Mouse (Mus musculus) heart, embryonic 10.5 days (tissue): ENCODE data around the gene Lcp1. TPM values are rescaled to one million over a fixed set of nuclear protein-coding genes. Genes with fewer than 3 reads are reported as not detected.

Source experiments
- DNase-seq: peaks from one replicate; pipeline ENCODE4 v3.0.0-alpha.2; 2017; ENCODE audit warnings: low spot score
- H3K27ac ChIP-seq: fragments of 300-500 bp; sonication (generic); 2 replicates; pipeline ENCODE4 v1.5.1; 2016; ENCODE audit warnings: mild to moderate bottlenecking
- H3K27me3 ChIP-seq: fragments of 300-500 bp; sonication (generic); 2 replicates; pipeline ENCODE4 v1.6.1; 2016; ENCODE audit warnings: mild to moderate bottlenecking; ENCODE audit not compliant: poor library complexity, insufficient read depth, severe bottlenecking
- H3K36me3 ChIP-seq: fragments of 300-500 bp; sonication (generic); 2 replicates; pipeline ENCODE4 v1.6.1; 2016; ENCODE audit warnings: mild to moderate bottlenecking, moderate library complexity
- H3K4me1 ChIP-seq: fragments of 300-500 bp; sonication (generic); 2 replicates; pipeline ENCODE4 v1.6.1; 2016; ENCODE audit warnings: mild to moderate bottlenecking
- H3K4me3 ChIP-seq: fragments of 300-500 bp; sonication (generic); 2 replicates; pipeline ENCODE4 v1.5.1; 2016; ENCODE audit warnings: mild to moderate bottlenecking, moderate library complexity
- H3K9me3 ChIP-seq: fragments of 300-500 bp; sonication (generic); 2 replicates; pipeline ENCODE4 v1.6.1; 2016; ENCODE audit warnings: mild to moderate bottlenecking, moderate library complexity
- WGBS: fragments of 180-500 bp; shearing (Covaris S2); methylation state at CpG from one replicate; pipeline ENCODE4 v1.1.7; 2016; 5-methylcytosine and 5-hydroxymethylcytosine counted together
- polyA plus RNA-seq: library from polyadenylated mRNA; unstranded; fragments of >200 nt; fragmentation: Nextera tagmentation; extraction: Ambion mirVana; gene quantifications from 2 replicates; pipeline ENCODE4 v1.2.1, GENCODE M21; 2016

Lcp1 gene
- polyA plus RNA-seq, 1 experiment from 2014 or later = 25.5 TPM

GRCm38 (mm10) chr14:75233070-75233469, 102.2 kb downstream of the Lcp1 start:
- H3K27me3 ChIP-seq = no peaks in the 10 kb centered on the region
- no peaks in the 10 kb centered on the region for H3K36me3 ChIP-seq
- H3K4me3 ChIP-seq = no peak overlapping the region
- H3K27ac ChIP-seq = no peak overlapping the region
- 85% methylated on average over 5 of the region's 5 CpGs for WGBS
- no peak for DNase-seq
- H3K4me1 ChIP-seq = no peaks in the 10 kb centered on the region
- H3K9me3 ChIP-seq = no peaks in the 10 kb centered on the region

- DNase-seq = no peak
- H3K36me3 ChIP-seq = no peaks in the 10 kb centered on the region
- H3K4me1 ChIP-seq = no peaks in the 10 kb centered on the region
- H3K27ac ChIP-seq = no peak overlapping the region
- 84% methylated on average over 8 of the region's 8 CpGs for WGBS
- no peaks in the 10 kb centered on the region for H3K27me3 ChIP-seq
- H3K4me3 ChIP-seq = no peak overlapping the region
- H3K9me3 ChIP-seq = no peaks in the 10 kb centered on the region
These were observed 104.7 kb downstream of the Lcp1 start for GRCm38 (mm10) chr14:75235552-75235951.

GRCm38 (mm10) chr14:75235955-75236635, 105.2 kb downstream of the Lcp1 start:
- Histone ChIP-seq H3K36me3 (no peaks in the 10 kb centered on the region), H3K9me3 (no peaks in the 10 kb centered on the region), H3K4me1 (no peaks in the 10 kb centered on the region), H3K27me3 (no peaks in the 10 kb centered on the region), H3K4me3 (no peak overlapping the region), H3K27ac (no peak overlapping the region)
- 65% methylated on average over 9 of the region's 9 CpGs for WGBS
- DNase-seq = no peak

GRCm38 (mm10) chr14:75236636-75237003, 105.7 kb downstream of the Lcp1 start:
- no peaks in the 10 kb centered on the region for H3K27me3 ChIP-seq
- H3K4me3 ChIP-seq = no peak overlapping the region
- no peak overlapping the region for H3K27ac ChIP-seq
- H3K36me3 ChIP-seq = no peaks in the 10 kb centered on the region
- no peaks in the 10 kb centered on the region for H3K4me1 ChIP-seq
- WGBS = 70% methylated on average over 4 of the region's 4 CpGs
- H3K9me3 ChIP-seq = no peaks in the 10 kb centered on the region
- DNase-seq = no peak

GRCm38 (mm10) chr14:75237096-75237495, 106.2 kb downstream of the Lcp1 start:
- H3K27ac ChIP-seq = no peak overlapping the region
- no peak overlapping the region for H3K4me3 ChIP-seq
- 85% methylated on average over 8 of the region's 8 CpGs for WGBS
- no peaks in the 10 kb centered on the region for H3K36me3 ChIP-seq
- H3K4me1 ChIP-seq = no peaks in the 10 kb centered on the region
- DNase-seq = no peak
- no peaks in the 10 kb centered on the region for H3K27me3 ChIP-seq
- no peaks in the 10 kb centered on the region for H3K9me3 ChIP-seq

- no peaks in the 10 kb centered on the region for H3K27me3 ChIP-seq
- no peaks in the 10 kb centered on the region for H3K36me3 ChIP-seq
- 66% methylated on average over 6 of the region's 6 CpGs for WGBS
- H3K9me3 ChIP-seq = no peaks in the 10 kb centered on the region
- no peak for DNase-seq
- H3K4me3 ChIP-seq = no peak overlapping the region
- H3K27ac ChIP-seq = no peak overlapping the region
- H3K4me1 ChIP-seq = no peaks in the 10 kb centered on the region
These were observed 107.3 kb downstream of the Lcp1 start for GRCm38 (mm10) chr14:75238054-75238692.

GRCm38 (mm10) chr14:75242087-75242486, 111.2 kb downstream of the Lcp1 start, which contains the start of gene Cpb2:
Gene Cpb2 (plus strand): TSS chr14:75242287.
- 84% methylated on average over 5 of the region's 5 CpGs for WGBS
- H3K4me1 ChIP-seq = no peaks in the 10 kb centered on the region
- no peaks in the 10 kb centered on the region for H3K9me3 ChIP-seq
- no peak within 1 kb of the TSS for H3K27ac ChIP-seq
- H3K27me3 ChIP-seq = no peaks in the 10 kb centered on the region
- no peak within 1 kb of the TSS for H3K4me3 ChIP-seq
- no peaks in the 10 kb centered on the region for H3K36me3 ChIP-seq
- no peak for DNase-seq

- Histone ChIP-seq H3K4me1 (no peaks in the 10 kb centered on the region), H3K27me3 (no peaks in the 10 kb centered on the region), H3K4me3 (no peak overlapping the region), H3K36me3 (no peaks in the 10 kb centered on the region), H3K27ac (no peak overlapping the region), H3K9me3 (no peaks in the 10 kb centered on the region)
- 81% methylated on average over 11 of the region's 11 CpGs for WGBS
- no peak for DNase-seq
These were observed 115.4 kb downstream of the Lcp1 start for GRCm38 (mm10) chr14:75246024-75247000.

- Histone ChIP-seq H3K27me3 (no peaks in the 10 kb centered on the region), H3K9me3 (no peaks in the 10 kb centered on the region), H3K36me3 (no peaks in the 10 kb centered on the region), H3K27ac (no peak overlapping the region), H3K4me1 (no peaks in the 10 kb centered on the region), H3K4me3 (no peak overlapping the region)
- WGBS = 81% methylated on average over 3 of the region's 3 CpGs
- DNase-seq = no peak
These were observed 119.5 kb downstream of the Lcp1 start for GRCm38 (mm10) chr14:75250432-75250831.

- DNase-seq = no peak
- no peak overlapping the region for H3K27ac ChIP-seq
- WGBS = 43% methylated on average over 5 of the region's 5 CpGs
These were observed 125.6 kb downstream of the Lcp1 start for GRCm38 (mm10) chr14:75256521-75256920.

GRCm38 (mm10) chr14:75269531-75269930, 138.6 kb downstream of the Lcp1 start:
- no peak overlapping the region for H3K4me3 ChIP-seq
- no peak for DNase-seq
- whole genome bisulfite sequencing = 68% methylated on average over 5 of the region's 5 CpGs
- H3K36me3 ChIP-seq = no peaks in the 10 kb centered on the region
- H3K9me3 ChIP-seq = no peaks in the 10 kb centered on the region
- H3K27me3 ChIP-seq = no peaks in the 10 kb centered on the region
- H3K27ac ChIP-seq = no peak overlapping the region
- H3K4me1 ChIP-seq = no peaks in the 10 kb centered on the region

More at GRCm38 (mm10) chr14:75256521-75256920, 125.6 kb downstream of the Lcp1 start:
- H3K36me3 ChIP-seq = no peaks in the 10 kb centered on the region
- no peaks in the 10 kb centered on the region for H3K4me1 ChIP-seq
- H3K27me3 ChIP-seq = no peaks in the 10 kb centered on the region
- H3K4me3 ChIP-seq = no peak overlapping the region
- H3K9me3 ChIP-seq = no peaks in the 10 kb centered on the region

- H3K27me3 ChIP-seq = no peaks in the 10 kb centered on the region
- no peaks in the 10 kb centered on the region for H3K36me3 ChIP-seq
- WGBS = 87% methylated on average over 6 of the region's 6 CpGs
- H3K27ac ChIP-seq = no peak overlapping the region
- no peaks in the 10 kb centered on the region for H3K9me3 ChIP-seq
- DNase-seq = no peak
- H3K4me3 ChIP-seq = no peak overlapping the region
- H3K4me1 ChIP-seq = peaks cover 4% of the 10 kb centered on the region; the same call in 1 of the 2 replicates
These were observed 148.8 kb downstream of the Lcp1 start for GRCm38 (mm10) chr14:75279716-75280115.

GRCm38 (mm10) chr14:75280406-75280805, 149.5 kb downstream of the Lcp1 start:
- 55% methylated on average over 5 of the region's 5 CpGs for WGBS
- DNase-seq = no peak
- Histone ChIP-seq H3K36me3 (no peaks in the 10 kb centered on the region), H3K27ac (no peak overlapping the region), H3K4me3 (no peak overlapping the region), H3K9me3 (no peaks in the 10 kb centered on the region), H3K4me1 (peaks cover 11% of the 10 kb centered on the region), H3K27me3 (no peaks in the 10 kb centered on the region)
